8 mouse cellular contexts compared by ENCODE assay signal in genomic region chr11:68451282-68451735, GRCm38 (mm10). TPM values are rescaled to one million over a fixed set of nuclear protein-coding genes. Genes with fewer than 3 reads are reported as not detected.
A peak's percentile ranks its signal among the peaks of the same experiment; 100 is the strongest.
DNase-seq lines count a peak whose midpoint lies in the region; ATAC-seq and TF ChIP-seq lines count a peak whose summit lies in the region.

No protein-coding gene starts in this region.

- DNase-seq in stomach, postnatal 0 days (ENCODE audit: low spot score) = no peak
- DNase-seq in lung, postnatal 4 days = peak; percentile 52 to 65
- DNase-seq in thymus, postnatal 36 days = peak; percentile 71 to 81
- no peak for DNase-seq in left cerebral cortex, adult 8-10 months (ENCODE audit: low spot score in 2 of 2)

- H3K27ac ChIP-seq in stomach, embryonic 16.5 days (ENCODE audit: low read length) = no peak overlapping the region
- H3K27ac ChIP-seq in stomach, postnatal 0 days (replicated peaks) = no peak overlapping the region
- no peak overlapping the region for H3K27ac ChIP-seq in embryonic facial prominence, embryonic 13.5 days
- H3K27ac ChIP-seq in liver, embryonic 12.5 days = no peak overlapping the region
- H3K27ac ChIP-seq in forebrain, embryonic 15.5 days (replicated peaks) = no peak overlapping the region

- TF ChIP-seq CTCF in stomach, postnatal 0 days (IDR thresholded peaks at IDR 0.05; ENCODE audit: low read depth) = no peak

- TF ChIP-seq EP300 in stomach, postnatal 0 days (optimal IDR thresholded peaks at IDR 0.05) = no peak

- H3K27me3 ChIP-seq in stomach, embryonic 16.5 days (ENCODE audit: control insufficient read depth, insufficient read depth, low read length) = no peaks in the 10 kb centered on the region
- H3K27me3 ChIP-seq in stomach, postnatal 0 days (ENCODE audit: control insufficient read depth, insufficient read depth, low read length) = no peaks in the 10 kb centered on the region
- no peaks in the 10 kb centered on the region; the same call in 1 of the 2 replicates for H3K27me3 ChIP-seq in embryonic facial prominence, embryonic 13.5 days
- no peaks in the 10 kb centered on the region; the same call in 1 of the 2 replicates for H3K27me3 ChIP-seq in liver, embryonic 12.5 days (replicated peaks)
- H3K27me3 ChIP-seq in forebrain, embryonic 15.5 days = no peaks in the 10 kb centered on the region

- peaks cover 2% of the 10 kb centered on the region; the same call in 1 of the 2 replicates for H3K4me1 ChIP-seq in stomach, embryonic 16.5 days (ENCODE audit: control insufficient read depth, insufficient read depth, low read length)
- H3K4me1 ChIP-seq in stomach, postnatal 0 days (replicated peaks; ENCODE audit: control insufficient read depth, insufficient read depth) = no peaks in the 10 kb centered on the region
- peaks cover 11% of the 10 kb centered on the region for H3K4me1 ChIP-seq in embryonic facial prominence, embryonic 13.5 days
- no peaks in the 10 kb centered on the region for H3K4me1 ChIP-seq in liver, embryonic 12.5 days
- no peaks in the 10 kb centered on the region for H3K4me1 ChIP-seq in forebrain, embryonic 15.5 days

- no peaks in the 10 kb centered on the region for H3K9me3 ChIP-seq in stomach, embryonic 16.5 days (replicated peaks; ENCODE audit: control insufficient read depth, low read length)
- no peaks in the 10 kb centered on the region for H3K9me3 ChIP-seq in stomach, postnatal 0 days (ENCODE audit: control insufficient read depth, low read length)
- H3K9me3 ChIP-seq in embryonic facial prominence, embryonic 13.5 days = no peaks in the 10 kb centered on the region
- H3K9me3 ChIP-seq in liver, embryonic 12.5 days (replicated peaks) = no peaks in the 10 kb centered on the region
- no peaks in the 10 kb centered on the region for H3K9me3 ChIP-seq in forebrain, embryonic 15.5 days

- H3K9ac ChIP-seq in stomach, embryonic 16.5 days (ENCODE audit: low read length) = 0 out of 2 replicates have a peak overlapping the region, but pooled peaks have one; percentile 26
- H3K9ac ChIP-seq in stomach, postnatal 0 days (ENCODE audit: low read length) = no peak overlapping the region
- 0 out of 2 replicates have a peak overlapping the region, but pooled peaks have one; percentile 17 for H3K9ac ChIP-seq in embryonic facial prominence, embryonic 13.5 days
- no peak overlapping the region for H3K9ac ChIP-seq in liver, embryonic 12.5 days
- H3K9ac ChIP-seq in forebrain, embryonic 15.5 days (replicated peaks) = no peak overlapping the region

- no peak for ATAC-seq in stomach, embryonic 16.5 days (ENCODE audit: insufficient read depth, low FRiP score)
- no peak for ATAC-seq in stomach, postnatal 0 days (ENCODE audit: low FRiP score, low TSS enrichment)
- ATAC-seq in embryonic facial prominence, embryonic 13.5 days (ENCODE audit: insufficient number of reproducible peaks, insufficient read depth, low FRiP score, low TSS enrichment, low read depth) = no peak
- ATAC-seq in liver, embryonic 12.5 days = no peak
- ATAC-seq in forebrain, embryonic 15.5 days (replicated peaks) = no peak

- 39% methylated on average over 10 of the region's 10 CpGs for WGBS in stomach, embryonic 16.5 days
- 50% methylated on average over 10 of the region's 10 CpGs for WGBS in stomach, postnatal 0 days
- 32% methylated on average over 10 of the region's 10 CpGs for WGBS in embryonic facial prominence, embryonic 13.5 days
- 32% methylated on average over 10 of the region's 10 CpGs for WGBS in liver, embryonic 12.5 days (ENCODE audit: insufficient replicate concordance)
- WGBS in forebrain, embryonic 15.5 days = 81% methylated on average over 10 of the region's 10 CpGs

- H3K36me3 ChIP-seq in stomach, embryonic 16.5 days (ENCODE audit: control insufficient read depth, insufficient read depth, low read length) = no peaks in the 10 kb centered on the region
- H3K36me3 ChIP-seq in stomach, postnatal 0 days (ENCODE audit: control insufficient read depth, insufficient read depth, low read length) = no peaks in the 10 kb centered on the region
- H3K36me3 ChIP-seq in embryonic facial prominence, embryonic 13.5 days = no peaks in the 10 kb centered on the region
- H3K36me3 ChIP-seq in liver, embryonic 12.5 days = no peaks in the 10 kb centered on the region
- no peaks in the 10 kb centered on the region for H3K36me3 ChIP-seq in forebrain, embryonic 15.5 days

- no peak overlapping the region for H3K4me3 ChIP-seq in stomach, embryonic 16.5 days (replicated peaks; ENCODE audit: low read length)
- no peak overlapping the region for H3K4me3 ChIP-seq in stomach, postnatal 0 days (ENCODE audit: low read depth, low read length)
- no peak overlapping the region for H3K4me3 ChIP-seq in embryonic facial prominence, embryonic 13.5 days
- H3K4me3 ChIP-seq in liver, embryonic 12.5 days = no peak overlapping the region
- no peak overlapping the region for H3K4me3 ChIP-seq in forebrain, embryonic 15.5 days

- H3K4me2 ChIP-seq in stomach, embryonic 16.5 days (ENCODE audit: low read depth, low read length) = no peak overlapping the region
- H3K4me2 ChIP-seq in stomach, postnatal 0 days (replicated peaks; ENCODE audit: low read depth) = no peak overlapping the region
- H3K4me2 ChIP-seq in embryonic facial prominence, embryonic 13.5 days = no peak overlapping the region
- H3K4me2 ChIP-seq in liver, embryonic 12.5 days = no peak overlapping the region
- H3K4me2 ChIP-seq in forebrain, embryonic 15.5 days (replicated peaks) = no peak overlapping the region

RNA-seq across cellular contexts. Expression of gene Pik3r5, which starts 19.4 kb away (rescaled TPM):
- 0.65 and 0.79 TPM in 2 replicates for polyA plus RNA-seq in stomach, embryonic 16.5 days (2015; fragmentation: Nextera tagmentation; extraction: Ambion mirVana)
- polyA plus RNA-seq in stomach, postnatal 0 days (2015; fragmentation: Nextera tagmentation; extraction: Ambion mirVana) = 0.24 and 0.36 TPM in 2 replicates
- polyA plus RNA-seq in embryonic facial prominence, embryonic 13.5 days (2015; fragmentation: Nextera tagmentation; extraction: Ambion mirVana) = 0.67 and 0.79 TPM in 2 replicates
- polyA plus RNA-seq in liver, embryonic 12.5 days (2016; fragmentation: Nextera tagmentation; extraction: Ambion mirVana) = 0.24 and 0.27 TPM in 2 replicates
- 1 to 10 TPM; 3.2 to 4.4 (median 3.7) TPM for total RNA-seq in left cerebral cortex, adult 8-10 months (2022)
- 0.11 and 0.20 TPM in 2 replicates for polyA plus RNA-seq in forebrain, embryonic 15.5 days (2015; fragmentation: Nextera tagmentation; extraction: Ambion mirVana)

RNA-seq across cellular contexts. Expression of gene Ntn1, which starts 50.7 kb away (rescaled TPM):
- 11.3 and 13.5 TPM in 2 replicates for polyA plus RNA-seq in stomach, embryonic 16.5 days (2015; fragmentation: Nextera tagmentation; extraction: Ambion mirVana)
- polyA plus RNA-seq in stomach, postnatal 0 days (2015; fragmentation: Nextera tagmentation; extraction: Ambion mirVana) = 7.4 and 8.5 TPM in 2 replicates
- polyA plus RNA-seq in embryonic facial prominence, embryonic 13.5 days (2015; fragmentation: Nextera tagmentation; extraction: Ambion mirVana) = 7.1 and 9.4 TPM in 2 replicates
- polyA plus RNA-seq in liver, embryonic 12.5 days (2016; fragmentation: Nextera tagmentation; extraction: Ambion mirVana) = 0.53 and 0.57 TPM in 2 replicates
- total RNA-seq in left cerebral cortex, adult 8-10 months (2022) = 10 to 100 TPM in 1 of 4 experiments, 1 to 10 TPM in 3; 7.9 to 10.1 (median 8.8) TPM
- polyA plus RNA-seq in forebrain, embryonic 15.5 days (2015; fragmentation: Nextera tagmentation; extraction: Ambion mirVana) = 6.7 and 8.1 TPM in 2 replicates

RNA-seq across cellular contexts. Expression of gene Pik3r6, which starts 51.5 kb away (rescaled TPM):
- 3.2 and 3.8 TPM in 2 replicates for polyA plus RNA-seq in stomach, embryonic 16.5 days (2015; fragmentation: Nextera tagmentation; extraction: Ambion mirVana)
- polyA plus RNA-seq in stomach, postnatal 0 days (2015; fragmentation: Nextera tagmentation; extraction: Ambion mirVana) = 1.3 and 1.8 TPM in 2 replicates
- 1.6 and 2.2 TPM in 2 replicates for polyA plus RNA-seq in embryonic facial prominence, embryonic 13.5 days (2015; fragmentation: Nextera tagmentation; extraction: Ambion mirVana)
- 1.4 and 1.8 TPM in 2 replicates for polyA plus RNA-seq in liver, embryonic 12.5 days (2016; fragmentation: Nextera tagmentation; extraction: Ambion mirVana)
- 1 to 10 TPM; 3.1 to 4.8 (median 3.6) TPM for total RNA-seq in left cerebral cortex, adult 8-10 months (2022)
- 1.4 and 2.3 TPM in 2 replicates for polyA plus RNA-seq in forebrain, embryonic 15.5 days (2015; fragmentation: Nextera tagmentation; extraction: Ambion mirVana)

Comparison
In these comparisons a context has a peak if more than half of its experiments do, and no peak if none do; other contexts are left out.
1. H3K9ac ChIP-seq: peak in stomach, embryonic 16.5 days (single experiment) and embryonic facial prominence, embryonic 13.5 days (single experiment); none in stomach, postnatal 0 days (single experiment), liver, embryonic 12.5 days (single experiment) and forebrain, embryonic 15.5 days (single experiment).
2. DNase-seq: peak in lung, postnatal 4 days (2 of 2) and thymus, postnatal 36 days (2 of 2); none in stomach, postnatal 0 days (single experiment) and left cerebral cortex, adult 8-10 months (0 of 2).